Mouse (Mus musculus): Measurements from ENCODE around the gene Gpr89. TPM values are rescaled to one million over a fixed set of nuclear protein-coding genes. Genes with fewer than 3 reads are reported as not detected.

Gene Gpr89
- total RNA-seq (2023) = 25.9 TPM

DNA sequence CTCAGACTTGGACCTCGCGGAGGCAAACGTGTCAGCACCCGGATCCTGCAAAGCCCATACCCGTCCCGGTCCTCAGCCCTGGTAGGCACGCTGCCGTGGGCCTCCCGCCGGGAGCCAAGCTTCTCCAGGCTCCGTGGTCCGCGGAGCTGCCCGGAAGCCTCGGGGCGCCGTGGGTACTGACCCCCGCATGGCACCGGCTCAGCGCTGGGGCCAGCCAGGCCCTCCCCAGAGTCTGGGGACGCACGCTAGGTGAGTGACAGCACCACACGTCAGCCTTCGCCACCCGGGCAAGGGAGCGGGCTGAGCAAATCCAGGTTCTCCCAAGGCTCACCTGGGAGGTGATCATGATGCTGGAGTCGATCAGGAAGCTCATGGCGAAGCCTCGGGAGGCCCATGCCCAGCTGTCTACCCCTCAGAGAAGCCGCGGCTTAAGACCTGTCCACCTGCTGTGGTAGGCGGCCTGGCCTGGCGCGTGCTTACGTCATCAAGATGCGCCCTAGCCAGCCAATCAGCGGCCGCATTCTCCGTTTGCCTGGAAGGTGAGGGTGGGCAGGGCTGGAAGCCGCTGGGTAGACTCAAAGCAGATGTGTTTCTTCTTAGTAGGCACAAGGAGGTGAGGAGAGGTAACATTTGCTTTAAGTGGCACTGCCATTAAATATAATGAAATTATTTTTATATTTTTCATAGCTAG, at the start of gene Gpr89:
Gene Gpr89, minus strand, starts transcription at position 496 of the 691 bp plus-strand sequence.

DNA sequence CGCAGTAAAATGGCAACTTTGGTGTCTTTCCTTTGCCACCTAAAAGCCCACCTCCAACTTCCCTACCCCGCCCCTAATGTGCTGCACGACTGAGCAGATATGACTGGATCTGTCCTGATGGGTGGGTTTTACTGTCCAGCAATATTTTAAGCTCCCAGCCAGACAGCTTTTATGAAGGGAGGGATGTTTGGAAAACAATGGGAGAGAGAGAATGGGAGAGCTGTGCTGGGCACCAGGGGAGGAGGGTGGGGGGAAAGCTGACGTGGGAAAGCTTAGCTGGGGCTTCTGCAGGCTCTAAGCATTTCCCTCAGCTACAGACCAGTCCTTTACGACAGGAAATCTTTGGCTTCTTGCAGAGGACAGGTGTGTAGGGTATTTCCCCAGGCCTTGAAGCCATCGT, 20.8 kb upstream of the Gpr89 start, which contains the start of gene Gja8:
Gene Gja8, minus strand, starts transcription at position 101 of the 400 bp plus-strand sequence.

DNA sequence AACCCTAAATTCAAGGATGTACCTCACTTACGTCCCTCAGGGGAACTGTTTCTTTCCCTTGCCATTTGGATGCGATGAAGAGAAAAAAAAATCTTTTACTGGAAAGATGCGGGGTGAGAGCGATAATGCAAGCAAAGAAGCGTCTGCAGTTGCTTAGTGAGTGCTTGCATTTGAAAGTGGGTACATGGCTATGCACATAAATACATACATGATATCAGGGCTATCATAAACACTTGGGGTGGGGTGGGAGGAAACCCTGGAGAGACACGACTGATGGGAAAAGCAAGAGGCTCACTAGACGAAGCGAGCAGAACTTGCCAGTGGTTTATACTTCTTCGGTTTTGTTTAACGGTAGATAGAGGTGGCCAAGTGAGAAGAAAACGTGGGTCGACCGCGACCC, 753 bp downstream of the Gpr89 start, which contains the start of gene Gja5:
Gene Gja5, plus strand, starts transcription at position 301 of the 400 bp plus-strand sequence.

DNA sequence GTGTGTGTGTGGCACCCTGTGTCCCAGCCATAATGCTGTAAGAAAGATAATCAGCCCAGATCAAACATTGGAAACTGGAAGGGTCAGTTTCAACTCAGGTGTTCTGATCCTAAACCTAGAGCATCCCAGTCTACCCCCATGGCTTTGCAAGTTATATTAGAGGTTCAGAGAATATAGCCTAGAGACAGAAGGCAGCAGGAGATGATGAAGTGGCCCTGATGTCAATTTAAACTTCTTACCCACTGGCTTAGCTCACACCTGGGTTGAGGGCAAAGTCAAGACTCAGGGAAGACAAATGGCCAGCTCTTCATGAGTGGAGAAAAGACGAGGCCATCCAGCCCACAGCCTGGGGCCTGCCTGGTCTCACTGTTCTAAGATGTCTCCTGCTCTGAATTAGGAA, 76.2 kb downstream of the Gpr89 start, which contains the start of the genes Pdzk1 and Cd160:
Gene Pdzk1, plus strand, starts transcription at position 301 of the 400 bp plus-strand sequence.
Gene Cd160, minus strand, starts transcription at position 368 of the 400 bp plus-strand sequence.

Other genes with a start within 250 kb of the Gpr89 start
- gene Ankrd35, start 235.2 kb downstream of the Gpr89 start, total RNA-seq (2023) = not detected
- 14.8 TPM for gene Pias3, start 209.0 kb downstream of the Gpr89 start, total RNA-seq (2023)
- 1.9 TPM for gene Nudt17, start 196.8 kb downstream of the Gpr89 start, total RNA-seq (2023)
- 64.1 TPM for gene Polr3c, start 177.7 kb downstream of the Gpr89 start, total RNA-seq (2023)
- gene Rnf115, start 177.7 kb downstream of the Gpr89 start, total RNA-seq (2023) = 43.7 TPM
- gene Pdzk1, start 76.1 kb downstream of the Gpr89 start, total RNA-seq (2023) = 0.21 TPM
- 13.4 TPM for gene Cd160, start 76.0 kb downstream of the Gpr89 start, total RNA-seq (2023)
- not detected for gene Gja5, start 653 bp downstream of the Gpr89 start, total RNA-seq (2023)
- gene Gja8, start 20.7 kb upstream of the Gpr89 start, total RNA-seq (2023) = not detected